Mouse (Mus musculus) forelimb bud, embryonic 11.5 days (tissue): ENCODE data around the gene Fbxl12.

Experiments used
- DNase-seq: peaks from one replicate; pipeline ENCODE4 v3.0.0-alpha.2; 2012; ENCODE audit warnings: low read depth, low spot score

Gene Fbxl12

DNA sequence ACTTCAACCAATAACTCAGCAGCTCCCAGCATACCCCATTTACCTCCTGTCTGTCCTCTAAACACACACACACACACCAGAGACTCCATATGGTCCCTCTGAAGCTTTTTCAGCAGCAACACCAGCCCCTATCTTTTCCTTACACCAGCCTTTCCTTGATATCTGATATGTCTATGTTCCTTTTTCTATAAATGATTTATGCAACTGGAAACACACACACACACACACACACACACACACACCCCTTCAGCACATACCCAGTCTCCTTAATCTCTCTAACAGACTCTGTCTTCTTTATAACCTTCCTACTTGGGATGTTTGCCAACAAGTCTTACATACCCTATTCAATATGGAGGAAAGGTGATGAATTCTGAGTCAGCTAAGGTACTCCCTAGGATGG, 73.5 kb downstream of the Fbxl12 start:
- no peak for DNase-seq
